Mouse (Mus musculus) liver, embryonic 13.5 days (tissue): Measurements from ENCODE around the gene Tmbim6. TPM values are rescaled to one million over a fixed set of nuclear protein-coding genes. Genes with fewer than 3 reads are reported as not detected.

ENCODE experiments used
- ATAC-seq: fragments of 200-750 bp; cut with Nextera tagmentation; 2 replicates; pipeline ENCODE4 v1.8.0; 2017; ENCODE audit warnings: low read depth, mild to moderate bottlenecking, moderate number of reproducible peaks, moderate library complexity
- DNase-seq: peaks from one replicate; pipeline ENCODE4 v3.0.0; 2022
- H3K27ac ChIP-seq: fragments of 300-500 bp; sonication (generic); 2 replicates; pipeline ENCODE4 v1.5.1; 2015; ENCODE audit warnings: moderate library complexity, mild to moderate bottlenecking, inconsistent platforms
- H3K27me3 ChIP-seq: fragments of 300-500 bp; sonication (generic); 2 replicates; pipeline ENCODE4 v1.6.1; 2015; ENCODE audit warnings: mild to moderate bottlenecking, inconsistent platforms
- H3K36me3 ChIP-seq: fragments of 300-500 bp; sonication (generic); 2 replicates; pipeline ENCODE4 v1.6.1; 2015; ENCODE audit warnings: mild to moderate bottlenecking, inconsistent platforms
- H3K4me1 ChIP-seq: fragments of 300-500 bp; sonication (generic); replicated peaks from 2 replicates; pipeline ENCODE4 v1.6.1; 2015; ENCODE audit warnings: inconsistent platforms
- H3K4me2 ChIP-seq: fragments of 300-500 bp; sonication (generic); 2 replicates; pipeline ENCODE4 v1.6.1; 2015; ENCODE audit warnings: inconsistent platforms, mild to moderate bottlenecking, moderate library complexity
- H3K4me3 ChIP-seq: fragments of 300-500 bp; sonication (generic); replicated peaks from 2 replicates; pipeline ENCODE4 v1.5.1; 2015; ENCODE audit warnings: mild to moderate bottlenecking, inconsistent platforms
- H3K9ac ChIP-seq: fragments of 300-500 bp; sonication (generic); 2 replicates; pipeline ENCODE4 v1.6.1; 2015; ENCODE audit warnings: mild to moderate bottlenecking, inconsistent platforms
- H3K9me3 ChIP-seq: fragments of 300-500 bp; sonication (generic); replicated peaks from 2 replicates; pipeline ENCODE4 v1.6.1; 2016; ENCODE audit warnings: inconsistent platforms
- WGBS: fragments of 180-500 bp; shearing (Covaris S2); methylation state at CpG from one replicate; pipeline ENCODE4 v1.1.7; 2015; ENCODE audit not compliant: insufficient replicate concordance; 5-methylcytosine and 5-hydroxymethylcytosine counted together
- polyA plus RNA-seq: library from polyadenylated mRNA; unstranded; fragments of >200 nt; fragmentation: Nextera tagmentation; extraction: Ambion mirVana; gene quantifications from 2 replicates; pipeline ENCODE4 v1.2.1, GENCODE M21; 2015

The Tmbim6 gene
- polyA plus RNA-seq, 1 experiment from 2014 or later = 188 TPM

- H3K36me3 ChIP-seq = peaks cover 68% of the 10 kb centered on the region
- no peak overlapping the region for H3K4me3 ChIP-seq
- H3K4me2 ChIP-seq = no peak overlapping the region
- no peak for DNase-seq
- ATAC-seq = 0 out of 2 replicates have a peak, but pooled peaks have one; percentile 16
- 78% methylated on average over 12 of the region's 12 CpGs for WGBS
- H3K9me3 ChIP-seq = no peaks in the 10 kb centered on the region
- no peak overlapping the region for H3K9ac ChIP-seq
- H3K27ac ChIP-seq = peak overlapping the region; percentile 21; the same call in 1 of the 2 replicates
- H3K27me3 ChIP-seq = no peaks in the 10 kb centered on the region
- peaks cover 37% of the 10 kb centered on the region for H3K4me1 ChIP-seq
Observed at GRCm38 (mm10) chr15:99403159-99403889, 10.6 kb downstream of the Tmbim6 start.

DNA sequence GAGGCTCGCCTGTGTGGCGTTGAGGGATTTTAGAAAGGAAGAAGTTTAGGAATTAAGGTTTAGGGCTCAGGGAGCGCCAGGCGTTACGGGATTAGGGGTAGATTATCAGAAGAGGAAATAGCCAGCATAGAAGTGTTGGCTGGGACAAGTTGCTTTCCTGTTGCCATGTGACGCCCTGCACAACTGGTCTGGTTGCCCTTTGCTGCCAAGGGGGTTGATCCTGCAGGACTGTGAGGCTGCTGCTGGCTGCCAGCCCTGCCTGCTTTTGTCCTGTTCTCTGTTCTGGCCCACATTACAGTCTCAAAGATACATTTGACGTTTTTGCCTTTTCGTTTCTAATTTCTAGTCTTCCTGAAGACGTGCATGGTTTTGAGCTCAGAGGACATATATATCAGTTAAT lies 12.5 kb downstream of the Tmbim6 start:
- Histone ChIP-seq H3K4me3 (no peak overlapping the region), H3K9me3 (no peaks in the 10 kb centered on the region), H3K27ac (no peak overlapping the region), H3K4me1 (peaks cover 22% of the 10 kb centered on the region), H3K4me2 (no peak overlapping the region), H3K27me3 (no peaks in the 10 kb centered on the region), H3K9ac (no peak overlapping the region), H3K36me3 (peaks cover 83% of the 10 kb centered on the region)
- ATAC-seq = no peak
- WGBS = 86% methylated on average over 9 of the region's 9 CpGs
- DNase-seq = no peak

DNA sequence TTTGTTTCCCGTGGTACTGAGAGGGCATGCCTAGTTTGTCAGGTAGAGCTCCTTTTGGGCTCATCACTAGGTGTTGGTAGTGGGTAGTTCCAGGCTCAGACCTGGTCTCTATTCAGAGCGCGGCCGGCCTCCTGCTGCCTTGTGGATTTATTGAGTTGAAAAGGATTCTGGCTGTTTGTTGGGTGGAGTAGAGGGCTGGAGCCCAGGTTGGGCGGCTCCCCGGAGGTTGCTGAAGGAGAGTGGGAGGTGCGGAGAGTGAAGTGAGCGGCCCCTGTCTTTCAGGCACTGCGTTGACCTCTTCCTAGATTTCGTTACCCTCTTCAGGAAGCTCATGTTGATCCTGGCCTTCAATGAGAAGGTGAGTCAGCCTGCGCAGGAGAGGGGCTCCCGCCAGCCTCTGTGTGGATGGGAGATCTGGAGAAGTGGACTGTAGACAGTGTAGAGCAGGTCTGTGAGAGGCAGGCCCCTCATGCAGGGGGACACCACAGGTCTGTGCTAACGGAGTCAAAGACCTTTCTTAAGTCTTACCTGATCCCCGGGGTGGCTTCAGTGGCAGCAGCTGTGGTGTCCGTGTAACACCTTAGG lies 14.4 kb downstream of the Tmbim6 start:
- Histone ChIP-seq H3K9ac (no peak overlapping the region), H3K27ac (no peak overlapping the region), H3K27me3 (no peaks in the 10 kb centered on the region), H3K4me2 (no peak overlapping the region), H3K4me3 (no peak overlapping the region), H3K9me3 (no peaks in the 10 kb centered on the region), H3K36me3 (peaks cover 85% of the 10 kb centered on the region), H3K4me1 (peaks cover 18% of the 10 kb centered on the region)
- no peak for ATAC-seq
- no peak for DNase-seq
- WGBS = 91% methylated on average over 15 of the region's 15 CpGs

GRCm38 (mm10) chr15:99408845-99409244 lies 16.2 kb downstream of the Tmbim6 start:
- no peaks in the 10 kb centered on the region for H3K9me3 ChIP-seq
- WGBS = 88% methylated on average over 9 of the region's 9 CpGs
- H3K4me1 ChIP-seq = peaks cover 7% of the 10 kb centered on the region
- no peak overlapping the region for H3K4me3 ChIP-seq
- ATAC-seq (no peak), DNase-seq (no peak)
- H3K36me3 ChIP-seq = peaks cover 67% of the 10 kb centered on the region
- no peak overlapping the region for H3K4me2 ChIP-seq
- H3K9ac ChIP-seq = no peak overlapping the region
- no peaks in the 10 kb centered on the region for H3K27me3 ChIP-seq
- H3K27ac ChIP-seq = no peak overlapping the region

DNA sequence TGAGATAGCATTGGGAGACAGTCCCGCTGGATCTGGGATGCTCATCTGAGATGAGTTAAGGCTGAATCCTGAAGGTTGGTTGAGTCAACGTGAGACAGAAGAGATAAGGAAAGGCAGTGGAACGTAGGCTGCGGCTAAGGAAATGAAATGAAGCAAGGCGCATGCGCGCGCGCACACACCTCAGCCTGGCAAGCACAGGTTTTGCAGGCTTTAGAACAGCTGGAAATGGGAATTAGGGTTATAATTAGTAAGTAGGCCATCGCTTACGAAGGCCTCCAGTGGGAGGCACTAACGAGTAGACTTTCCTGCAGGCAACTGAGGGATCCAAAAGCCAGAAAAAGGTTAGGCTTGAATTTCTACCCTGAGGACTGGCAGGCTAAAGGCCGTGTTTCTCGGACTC lies 19.1 kb downstream of the Tmbim6 start:
- ATAC-seq = no peak
- no peak overlapping the region for H3K27ac ChIP-seq
- DNase-seq = no peak
- WGBS = 59% methylated on average over 14 of the region's 14 CpGs
- H3K4me3 ChIP-seq = no peak overlapping the region
- H3K4me2 ChIP-seq = no peak overlapping the region
- peaks cover 15% of the 10 kb centered on the region for H3K4me1 ChIP-seq
- no peaks in the 10 kb centered on the region for H3K27me3 ChIP-seq
- H3K9ac ChIP-seq = no peak overlapping the region
- peaks cover 38% of the 10 kb centered on the region for H3K36me3 ChIP-seq
- no peaks in the 10 kb centered on the region for H3K9me3 ChIP-seq

DNA sequence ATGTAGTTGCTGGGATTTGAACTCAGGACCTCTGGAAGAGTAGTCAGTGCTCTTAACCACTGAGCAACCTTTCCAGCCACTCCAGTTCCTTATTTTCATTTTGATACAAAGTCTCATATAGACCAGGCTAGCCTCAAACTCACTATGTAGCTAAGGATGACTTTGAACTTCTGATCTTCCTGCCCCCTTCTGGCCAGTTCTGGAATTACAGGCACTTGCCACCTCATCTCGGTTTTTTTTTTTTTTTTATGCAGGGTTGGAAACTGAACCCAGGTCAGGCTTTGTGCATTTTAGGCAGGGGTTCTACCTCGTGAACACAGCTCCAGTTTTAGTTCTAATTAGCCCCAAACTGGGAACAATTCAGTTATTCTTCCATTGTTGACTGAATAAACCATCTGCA lies 23.1 kb downstream of the Tmbim6 start:
- no peaks in the 10 kb centered on the region for H3K27me3 ChIP-seq
- H3K4me1 ChIP-seq = peaks cover 24% of the 10 kb centered on the region
- 5% methylated on average over 2 of the region's 2 CpGs for WGBS
- no peaks in the 10 kb centered on the region for H3K9me3 ChIP-seq
- H3K27ac ChIP-seq = no peak overlapping the region
- peak overlapping the region; percentile 37 for H3K4me2 ChIP-seq
- ATAC-seq (no peak), DNase-seq (peak; percentile 34)
- H3K36me3 ChIP-seq = no peaks in the 10 kb centered on the region
- H3K9ac ChIP-seq = no peak overlapping the region
- H3K4me3 ChIP-seq = 0 out of 2 replicates have a peak overlapping the region, but pooled peaks have one; percentile 8

GRCm38 (mm10) chr15:99416348-99416882 lies 23.7 kb downstream of the Tmbim6 start:
- peak; percentile 65 for DNase-seq
- peak; percentile 35; the same call in 1 of the 2 replicates for ATAC-seq
- H3K27ac ChIP-seq = no peak overlapping the region
- no peaks in the 10 kb centered on the region for H3K27me3 ChIP-seq
- 11% methylated on average over 13 of the region's 13 CpGs for WGBS
- H3K4me2 ChIP-seq = peak overlapping the region; percentile 37
- peak overlapping the region; percentile 8; the same call in 1 of the 2 replicates for H3K4me3 ChIP-seq
- H3K4me1 ChIP-seq = peaks cover 30% of the 10 kb centered on the region
- no peaks in the 10 kb centered on the region for H3K36me3 ChIP-seq
- H3K9ac ChIP-seq = no peak overlapping the region
- H3K9me3 ChIP-seq = no peaks in the 10 kb centered on the region

- H3K27me3 ChIP-seq = no peaks in the 10 kb centered on the region
- ATAC-seq (no peak), DNase-seq (no peak)
- H3K4me3 ChIP-seq = no peak overlapping the region
- 27% methylated on average over 4 of the region's 4 CpGs for WGBS
- H3K9ac ChIP-seq = no peak overlapping the region
- no peaks in the 10 kb centered on the region for H3K9me3 ChIP-seq
- H3K4me2 ChIP-seq = peak overlapping the region; percentile 33
- peaks cover 31% of the 10 kb centered on the region for H3K4me1 ChIP-seq
- H3K36me3 ChIP-seq = no peaks in the 10 kb centered on the region
- no peak overlapping the region for H3K27ac ChIP-seq
Observed at GRCm38 (mm10) chr15:99416957-99417356, 24.3 kb downstream of the Tmbim6 start.

GRCm38 (mm10) chr15:99417692-99418271 lies 25.1 kb downstream of the Tmbim6 start:
- Histone ChIP-seq H3K4me3 (no peak overlapping the region), H3K4me1 (peaks cover 31% of the 10 kb centered on the region), H3K9ac (no peak overlapping the region), H3K9me3 (no peaks in the 10 kb centered on the region), H3K4me2 (no peak overlapping the region), H3K27me3 (no peaks in the 10 kb centered on the region), H3K27ac (no peak overlapping the region), H3K36me3 (no peaks in the 10 kb centered on the region)
- DNase-seq = no peak
- no peak for ATAC-seq
- WGBS = 20% methylated on average over 17 of the region's 17 CpGs

- Histone ChIP-seq H3K9me3 (no peaks in the 10 kb centered on the region), H3K4me2 (peak overlapping the region; percentile 52), H3K9ac (no peak overlapping the region), H3K27me3 (no peaks in the 10 kb centered on the region), H3K36me3 (no peaks in the 10 kb centered on the region; the same call in 1 of the 2 replicates), H3K4me3 (no peak overlapping the region), H3K4me1 (peaks cover 31% of the 10 kb centered on the region), H3K27ac (no peak overlapping the region)
- ATAC-seq = no peak
- WGBS = 37% methylated on average over 5 of the region's 5 CpGs
- DNase-seq = no peak
Observed at GRCm38 (mm10) chr15:99420101-99420500, 27.4 kb downstream of the Tmbim6 start.

GRCm38 (mm10) chr15:99420521-99421014 lies 27.9 kb downstream of the Tmbim6 start:
- Histone ChIP-seq H3K36me3 (no peaks in the 10 kb centered on the region; the same call in 1 of the 2 replicates), H3K4me2 (peak overlapping the region; percentile 52), H3K27me3 (no peaks in the 10 kb centered on the region), H3K4me1 (peaks cover 31% of the 10 kb centered on the region), H3K9ac (no peak overlapping the region), H3K27ac (peak overlapping the region; percentile 21; the same call in 1 of the 2 replicates), H3K9me3 (no peaks in the 10 kb centered on the region), H3K4me3 (0 out of 2 replicates have a peak overlapping the region, but pooled peaks have one; percentile 8)
- WGBS = 19% methylated on average over 12 of the region's 12 CpGs
- no peak for DNase-seq
- ATAC-seq = no peak
